Mouse (Mus musculus): ENCODE results near the gene Gpr84.
"Not testable (repeated sequence)": the region's sequence is repeated elsewhere in the genome, so short reads cannot be mapped to it uniquely, and the experiment has no call there.

Gene Gpr84

GRCm38 (mm10) chr15:103285778-103286417 lies 24.5 kb downstream of the Gpr84 start:
- DNase-seq (ENCODE audit: low read depth): no peak

GRCm38 (mm10) chr15:103284647-103285046 lies 25.8 kb downstream of the Gpr84 start:
- no peak for DNase-seq (ENCODE audit: low read depth)

- peak; percentile 70 for DNase-seq (ENCODE audit: low read depth)
Observed at GRCm38 (mm10) chr15:103284066-103284465, 26.3 kb downstream of the Gpr84 start.

GRCm38 (mm10) chr15:103281465-103282205 lies 28.8 kb downstream of the Gpr84 start:
- DNase-seq (ENCODE audit: low read depth): no peak

- peak; percentile 89 for DNase-seq (ENCODE audit: low read depth)
Observed at GRCm38 (mm10) chr15:103280817-103281464, 29.5 kb downstream of the Gpr84 start.

- peak; percentile 69 for DNase-seq (ENCODE audit: low read depth)
Observed at GRCm38 (mm10) chr15:103279750-103280149, 30.7 kb downstream of the Gpr84 start.

GRCm38 (mm10) chr15:103277949-103278348 lies 32.5 kb downstream of the Gpr84 start:
- DNase-seq (ENCODE audit: low read depth): no peak

- not testable (repeated sequence) for DNase-seq (ENCODE audit: low read depth)
Observed at GRCm38 (mm10) chr15:103275943-103276342, 34.5 kb downstream of the Gpr84 start.

GRCm38 (mm10) chr15:103272419-103273279 lies 37.8 kb downstream of the Gpr84 start, which contains the start of gene Copz1:
TSS of gene Copz1 (plus strand) at chr15:103272714.
- peak; percentile 100 for DNase-seq (ENCODE audit: low read depth)

- DNase-seq (ENCODE audit: low read depth): peak; percentile 95
Observed at GRCm38 (mm10) chr15:103268903-103269302, 41.5 kb downstream of the Gpr84 start.

- DNase-seq (ENCODE audit: low read depth): no peak
Observed at GRCm38 (mm10) chr15:103264794-103265193, 45.6 kb downstream of the Gpr84 start.

GRCm38 (mm10) chr15:103259989-103260388 lies 50.4 kb downstream of the Gpr84 start:
- DNase-seq (ENCODE audit: low read depth): peak; percentile 93

- peak; percentile 63 for DNase-seq (ENCODE audit: low read depth)
Observed at GRCm38 (mm10) chr15:103259162-103259561, 51.2 kb downstream of the Gpr84 start.
